Mouse (Mus musculus): Measurements from ENCODE around the gene Tmem131.

DNA sequence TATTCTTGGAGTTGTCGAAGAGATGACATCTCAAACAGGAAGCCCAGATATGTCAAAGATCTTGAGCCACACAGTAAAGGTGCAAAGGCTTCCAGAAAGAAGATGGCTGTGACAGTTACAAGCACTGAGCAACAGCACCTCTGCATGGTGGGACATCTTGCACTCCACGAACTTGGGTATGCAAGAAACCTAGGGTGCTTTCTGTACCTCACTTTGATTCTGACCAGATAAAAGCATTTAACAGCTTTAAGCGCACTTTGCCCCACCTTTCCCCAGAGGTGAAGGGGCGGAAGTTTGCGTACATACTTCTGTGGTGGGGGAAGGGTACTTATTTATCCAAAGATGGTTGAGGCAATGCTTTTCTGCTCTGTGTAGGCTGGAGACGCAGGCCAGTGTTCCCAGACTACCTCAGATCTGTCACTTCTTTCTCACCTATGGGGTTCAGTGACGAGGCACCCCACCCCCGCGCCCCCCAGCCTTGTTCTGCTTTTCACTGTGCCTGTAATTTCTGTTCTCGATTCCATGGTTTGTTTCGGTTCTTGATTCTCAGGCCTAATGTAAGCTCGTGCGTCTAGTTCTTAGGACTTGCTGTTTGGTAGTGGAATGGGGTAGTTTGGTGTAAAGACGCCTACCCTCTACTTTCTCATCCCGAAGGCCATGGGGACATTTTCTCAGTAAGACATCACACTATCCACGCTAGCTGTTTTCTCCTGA lies 17.2 kb upstream of the Tmem131 start:
- TF ChIP-seq CTCF (IDR thresholded peaks at IDR 0.05; ENCODE audit: low read depth) (no peak), EP300 (optimal IDR thresholded peaks at IDR 0.05) (no peak)

Data from stomach, postnatal 0 days (tissue).